Mouse (Mus musculus): ENCODE measurements around the gene Nectin1.

DNA sequence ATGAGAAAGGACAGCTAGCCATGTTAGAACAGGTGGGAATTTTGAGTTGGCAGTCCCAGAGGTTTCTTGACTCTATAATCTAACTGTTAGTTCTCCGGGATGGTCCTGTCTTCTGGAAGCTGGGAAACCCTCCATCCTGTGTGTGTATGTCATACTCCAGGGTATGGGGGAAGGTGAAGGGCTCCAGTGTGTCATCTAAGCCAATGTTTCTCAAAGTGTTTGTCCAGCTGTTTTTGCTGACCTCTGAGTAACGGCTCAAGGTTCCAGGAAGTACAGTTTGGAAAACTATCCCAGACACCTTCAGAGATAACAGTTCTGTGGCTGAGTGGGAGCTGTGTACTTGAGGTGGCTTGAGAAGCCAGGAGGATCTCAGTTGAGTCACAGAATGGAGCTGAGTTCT lies 56.7 kb downstream of the Nectin1 start:
- TF ChIP-seq CTCF (IDR thresholded peaks at IDR 0.05; ENCODE audit: control insufficient read depth, insufficient read depth, low read length) (no peak), POLR2A (IDR thresholded peaks at IDR 0.05; ENCODE audit: borderline replicate concordance, control insufficient read depth, low read depth, low read length) (no peak)

All from bone marrow, adult 2 months (tissue).